Mouse (Mus musculus): Measurements from ENCODE around the gene Ncoa4.
A peak's percentile ranks its signal among the peaks of the same experiment; 100 is the strongest.

Gene Ncoa4

GRCm38 (mm10) chr14:32201791-32202451 lies 42.3 kb downstream of the Ncoa4 start, which contains the start of the genes Timm23 and Parg:
TSS of gene Timm23 (minus strand) at chr14:32201898.
TSS of gene Parg (plus strand) at chr14:32201949.
- DNase-seq = peak; percentile 67 to 77

GRCm38 (mm10) chr14:32226601-32227000 lies 66.9 kb downstream of the Ncoa4 start:
- no peak for DNase-seq

- DNase-seq = peak in 1 of 2 experiments; percentile 65
These were observed 69.3 kb downstream of the Ncoa4 start for GRCm38 (mm10) chr14:32228996-32229395.

All from spleen, adult 18-20 months (tissue).